Mouse (Mus musculus) adrenal gland, adult 18-20 months (tissue): ENCODE measurements around the gene Cyb561d2. TPM values are rescaled to one million over a fixed set of nuclear protein-coding genes. Genes with fewer than 3 reads are reported as not detected.
"Not testable (repeated sequence)": the region's sequence is repeated elsewhere in the genome, so short reads cannot be mapped to it uniquely, and the experiment has no call there.

Experiments
- DNase-seq, 2 experiments: peaks; one replicate each; pipeline ENCODE4 v3.0.0; 2021 to 2022; ENCODE audit warnings: low spot score in 2 of 2
- long read RNA-seq, 2 experiments: library from polyadenylated mRNA; stranded (forward); transcript quantifications; one replicate each; pipeline ENCODE4 v2.0.0; 2021
- total RNA-seq, 2 experiments: library from RNA; stranded (reverse); gene quantifications; 1 replicate in 1 of 2; 2 replicates in 1 of 2; pipeline ENCODE4 v1.2.3; 2021

Cyb561d2 gene
- total RNA-seq, result 10 to 100 TPM; 12.8 to 20.2 TPM
- long read RNA-seq, experiment 1, transcript Cyb561d2-205 (4 exons, 1,162 nt), result major isoform, 7 of 9 reads
- long read RNA-seq, experiment 1, partial matches to known transcripts, result 0 of 9 reads
- long read RNA-seq, experiment 1, other reads (novel, unspliced or antisense), result 0 of 9 reads
- long read RNA-seq, experiment 2, transcript Cyb561d2-201 (3 exons, 1,786 nt), result minor isoform, 7 of 48 reads
- long read RNA-seq, experiment 2, transcript Cyb561d2-205 (4 exons, 1,162 nt), result major isoform, 38 of 48 reads
- long read RNA-seq, experiment 2, partial matches to known transcripts, result 0 of 48 reads
- long read RNA-seq, experiment 2, other reads (novel, unspliced or antisense), result 1 of 48 reads

DNA sequence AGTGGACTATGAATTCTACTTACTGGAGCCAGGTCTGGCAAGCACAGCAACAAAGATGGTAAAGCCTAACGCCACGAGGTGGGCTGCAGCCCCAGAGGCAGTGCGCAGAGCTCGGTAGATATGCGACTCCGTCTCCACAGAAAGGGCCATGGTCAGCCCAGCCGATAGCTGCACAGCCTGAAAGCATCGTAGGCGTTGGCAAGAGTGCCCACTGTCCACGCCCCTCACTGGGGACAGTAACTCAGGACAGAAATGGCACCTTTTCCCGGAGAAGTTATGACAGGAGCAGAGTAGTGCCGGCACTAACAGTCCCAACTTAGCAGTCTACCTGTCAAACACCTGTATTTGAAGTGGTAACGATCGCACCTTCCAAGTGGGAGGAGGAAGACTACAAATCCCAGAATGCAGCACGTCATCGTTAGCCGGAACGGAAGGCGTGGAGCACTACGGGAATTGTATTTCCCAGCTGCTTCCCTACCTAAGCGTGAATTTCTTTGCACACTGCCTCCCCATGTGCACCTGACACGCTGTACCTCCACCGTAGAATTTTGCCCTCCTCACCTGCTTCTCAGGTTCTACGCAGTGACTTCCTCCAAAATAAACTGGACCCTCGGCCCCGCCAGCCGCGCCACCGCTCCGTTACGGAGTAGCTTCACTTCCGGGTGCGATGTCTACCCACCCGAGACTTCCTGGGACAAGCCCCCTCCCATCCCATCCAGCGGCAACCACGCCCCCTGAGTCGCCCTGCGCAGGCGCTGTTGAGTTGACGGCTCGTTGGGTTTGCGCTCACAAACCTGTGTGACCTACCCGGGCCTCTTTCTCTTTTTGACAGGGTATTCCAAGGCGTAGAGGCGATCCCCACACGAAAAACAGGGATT is at the start of gene Cyb561d2, which contains the start of gene Nprl2:
Gene Cyb561d2, minus strand, starts transcription at position 720 of the 878 bp plus-strand sequence.
Gene Nprl2, plus strand, starts transcription at position 753 of the 878 bp plus-strand sequence.
- peak; percentile 93 for DNase-seq

DNA sequence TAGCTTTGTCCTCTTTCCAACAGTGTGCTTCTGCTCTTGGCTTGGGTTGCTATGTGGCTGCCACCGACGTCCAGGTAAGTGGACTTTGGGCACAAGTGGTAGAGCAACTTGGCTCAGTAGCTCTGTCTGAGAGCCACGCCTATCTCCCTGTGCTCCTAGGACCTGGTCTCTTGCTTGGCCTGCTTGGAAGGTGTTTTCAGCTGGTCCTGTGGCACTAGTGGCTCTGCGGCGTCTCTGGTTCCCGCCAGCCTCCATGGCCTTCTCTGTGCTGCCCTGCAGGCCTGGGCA is 48.7 kb upstream of the Cyb561d2 start:
- no peak for DNase-seq

GRCm38 (mm10) chr9:107590058-107590772 is 48.2 kb upstream of the Cyb561d2 start:
- no peak for DNase-seq

GRCm38 (mm10) chr9:107587833-107588639 is 46.0 kb upstream of the Cyb561d2 start:
- no peak for DNase-seq

GRCm38 (mm10) chr9:107586974-107587832 is 45.2 kb upstream of the Cyb561d2 start, which contains the start of gene Ifrd2:
Gene Ifrd2, plus strand, starts transcription at chr9:107587642.
- peak; percentile 86 for DNase-seq

DNA sequence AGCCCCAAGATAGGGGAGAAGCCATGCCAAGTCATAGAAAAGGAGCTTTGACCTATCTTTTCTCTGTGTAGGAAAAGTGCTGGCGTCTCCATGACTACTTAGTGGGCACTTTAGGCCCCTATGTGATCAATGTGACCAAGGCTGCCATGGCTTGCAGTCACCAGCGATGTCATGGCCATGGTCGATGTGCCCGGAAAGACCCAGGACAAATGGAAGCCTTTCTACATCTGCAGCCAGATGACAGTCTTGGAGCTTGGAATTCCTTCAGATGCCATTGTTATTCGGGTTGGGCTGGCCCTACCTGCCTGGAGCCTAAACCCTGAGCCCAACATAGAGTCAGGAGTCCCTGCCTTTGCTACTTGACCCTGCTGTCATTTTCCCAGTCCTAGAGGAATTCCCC is 44.5 kb upstream of the Cyb561d2 start:
- DNase-seq, result no peak

DNA sequence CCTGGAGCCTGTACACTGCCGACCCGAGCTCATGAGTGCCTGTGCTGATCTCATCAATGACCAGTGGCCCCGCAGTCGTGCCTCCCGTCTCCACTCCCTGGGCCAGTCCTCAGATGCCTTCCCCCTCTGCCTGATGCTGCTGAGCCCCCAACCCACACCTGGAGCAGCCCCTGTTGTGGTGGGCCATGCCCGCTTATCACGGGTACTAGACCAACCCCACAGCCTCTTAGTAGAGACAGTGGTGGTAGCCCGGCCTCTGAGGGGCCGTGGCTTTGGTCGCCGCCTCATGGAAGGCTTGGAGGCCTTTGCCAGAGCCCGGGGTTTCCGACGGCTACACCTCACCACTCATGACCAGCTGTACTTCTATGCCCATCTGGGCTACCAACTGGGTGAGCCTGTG is 41.2 kb upstream of the Cyb561d2 start:
- DNase-seq, result no peak

DNA sequence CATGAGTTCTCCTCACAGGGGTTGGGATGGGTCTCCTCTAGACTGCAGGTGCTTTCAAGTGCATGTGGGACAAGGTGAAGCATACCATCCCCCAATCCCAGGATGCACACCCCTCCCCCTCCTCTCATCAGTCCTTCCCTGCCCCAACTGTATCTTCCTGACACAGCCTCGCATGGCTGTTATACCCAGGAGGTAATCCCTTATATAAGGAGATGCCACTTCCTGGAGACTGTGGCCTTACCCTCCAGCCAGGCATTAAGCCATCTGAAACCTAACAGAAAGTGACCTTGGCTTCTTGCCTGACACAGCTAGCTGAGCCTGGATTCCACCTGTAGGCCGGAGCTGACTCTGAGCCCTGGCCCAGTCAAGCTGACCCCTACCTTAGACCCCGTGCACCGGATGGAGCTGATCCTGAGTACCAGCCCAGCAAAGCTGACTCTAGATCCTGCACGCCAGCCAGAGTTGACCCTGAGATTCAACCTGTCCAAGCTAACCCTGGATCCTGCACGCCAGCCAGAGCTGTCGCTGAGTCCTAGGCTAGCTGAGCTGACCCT is 40.6 kb upstream of the Cyb561d2 start:
- DNase-seq, result no peak

GRCm38 (mm10) chr9:107581584-107581983 is 39.6 kb upstream of the Cyb561d2 start:
- DNase-seq, result no peak

DNA sequence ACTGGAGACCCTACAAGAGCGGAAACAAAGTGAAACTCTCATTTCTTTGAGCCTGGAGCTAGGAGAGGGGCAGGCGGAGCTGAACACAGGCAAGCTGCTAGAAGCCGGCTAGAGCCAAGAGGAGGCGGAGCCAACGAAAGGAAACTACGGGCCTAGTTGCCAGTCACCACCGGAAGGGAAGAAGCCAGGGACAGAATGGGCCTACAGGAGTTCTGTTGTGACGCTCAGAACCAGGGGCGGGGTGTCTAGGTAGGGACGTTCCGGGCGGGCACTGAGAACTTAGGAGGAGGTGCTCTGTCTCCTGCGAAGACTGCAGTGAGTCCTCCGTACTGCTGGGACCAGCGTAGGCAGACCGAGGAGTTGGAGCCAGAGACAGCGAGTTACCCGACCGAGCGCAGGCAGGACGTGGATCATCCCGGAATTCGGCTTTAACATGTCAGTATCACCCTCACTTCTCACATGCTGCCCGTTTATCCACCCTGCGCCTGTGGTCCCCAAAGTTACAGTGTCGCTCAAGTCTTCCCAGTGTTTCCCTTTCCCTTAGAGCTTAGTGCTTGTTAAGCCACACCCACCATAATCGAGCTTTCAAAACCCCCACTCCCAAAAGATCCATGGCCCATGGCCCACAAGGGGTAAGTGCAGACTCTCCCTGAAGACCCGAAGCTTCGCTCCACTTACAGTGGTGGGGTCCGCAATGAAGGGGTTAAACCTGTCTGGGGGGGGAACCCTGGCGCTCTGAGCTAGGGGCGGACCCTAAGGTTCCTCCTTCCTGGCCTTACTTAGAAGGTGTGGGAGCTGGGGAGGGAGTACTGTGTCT is 38.7 kb upstream of the Cyb561d2 start, which contains the start of gene Hyal3:
Gene Hyal3, plus strand, starts transcription at position 318 of the 817 bp plus-strand sequence.
- peak; percentile 76 to 80 for DNase-seq

- no peak for DNase-seq
Measured at GRCm38 (mm10) chr9:107579023-107579900, 37.3 kb upstream of the Cyb561d2 start.

GRCm38 (mm10) chr9:107578587-107578986 is 36.6 kb upstream of the Cyb561d2 start, which contains the start of gene Naa80:
Gene Naa80, plus strand, starts transcription at chr9:107578887.
- DNase-seq, result no peak

GRCm38 (mm10) chr9:107577871-107578270 is 35.9 kb upstream of the Cyb561d2 start:
- DNase-seq, result no peak

DNA sequence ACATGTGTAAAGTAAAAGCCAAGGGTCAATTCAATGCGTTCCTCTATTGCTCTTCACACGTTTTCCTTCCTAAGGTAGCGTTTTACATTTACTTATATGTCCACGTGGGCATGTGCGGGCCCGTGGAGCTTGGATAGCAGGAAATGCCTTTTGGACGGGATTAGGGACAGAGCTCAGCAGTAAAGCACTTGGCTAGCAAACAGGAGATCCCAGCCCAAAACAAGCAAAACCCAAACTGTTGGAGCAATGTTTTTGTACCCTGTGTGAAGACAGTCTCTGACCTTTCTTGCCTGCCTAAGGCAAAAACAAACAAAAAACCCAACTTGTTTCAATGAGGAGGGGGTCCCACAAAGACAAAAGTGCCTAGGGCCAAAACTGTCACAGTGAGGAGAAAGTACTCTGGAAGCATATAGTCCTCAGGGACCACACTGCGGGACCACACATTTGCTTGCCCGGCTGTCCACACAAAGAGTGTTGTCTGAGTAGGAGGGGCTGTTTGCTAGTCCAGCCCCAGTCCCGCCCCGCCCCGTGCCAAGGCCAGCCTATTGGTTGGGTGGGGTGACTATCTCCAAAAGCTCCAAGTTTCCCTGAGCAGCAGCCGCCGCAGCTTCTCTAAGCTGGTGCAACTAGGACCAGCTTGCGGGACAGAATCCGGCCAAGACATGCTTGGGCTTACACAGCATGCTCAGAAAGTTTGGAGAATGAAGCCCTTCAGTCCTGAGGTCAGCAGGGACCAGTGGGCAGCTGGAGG is 34.5 kb upstream of the Cyb561d2 start, which contains the start of gene Hyal1:
Gene Hyal1, plus strand, starts transcription at position 571 of the 751 bp plus-strand sequence.
- DNase-seq, result peak; percentile 62 to 70

DNA sequence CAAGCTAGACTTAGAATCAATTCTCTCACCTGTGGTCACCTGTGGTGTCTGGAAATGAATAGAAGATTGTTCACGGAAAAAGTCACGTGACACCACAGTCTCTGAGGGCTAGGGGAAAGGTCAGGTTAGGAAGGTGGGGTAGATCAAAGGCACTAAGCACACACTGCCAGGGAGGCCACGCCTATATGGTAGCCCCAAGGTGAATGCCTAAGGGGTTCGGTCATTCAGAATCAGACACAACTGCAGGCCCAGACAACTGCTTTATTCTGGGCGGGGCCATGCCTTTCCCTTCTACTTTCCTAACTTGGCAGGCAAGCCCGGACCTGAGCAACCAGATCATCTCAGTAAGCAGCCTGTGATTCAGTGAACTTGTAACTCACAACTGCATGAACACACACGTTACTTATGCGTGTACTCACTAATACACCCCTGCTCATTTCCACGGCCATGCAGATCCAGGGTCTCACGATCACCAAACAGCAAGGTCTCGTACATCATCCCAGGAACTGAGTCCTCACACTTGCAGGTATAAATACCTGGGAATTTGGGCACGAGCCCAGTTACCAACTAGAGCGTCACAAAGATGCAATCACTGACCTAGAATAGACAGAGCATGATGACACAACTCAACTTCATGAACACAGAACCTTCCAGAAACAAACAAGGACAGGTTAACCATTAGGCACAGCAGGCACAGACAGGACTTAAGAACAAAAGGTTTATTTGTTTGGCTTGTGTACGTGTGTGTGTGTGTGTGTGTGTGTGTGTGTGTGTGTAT is 33.8 kb upstream of the Cyb561d2 start:
- no peak for DNase-seq

DNA sequence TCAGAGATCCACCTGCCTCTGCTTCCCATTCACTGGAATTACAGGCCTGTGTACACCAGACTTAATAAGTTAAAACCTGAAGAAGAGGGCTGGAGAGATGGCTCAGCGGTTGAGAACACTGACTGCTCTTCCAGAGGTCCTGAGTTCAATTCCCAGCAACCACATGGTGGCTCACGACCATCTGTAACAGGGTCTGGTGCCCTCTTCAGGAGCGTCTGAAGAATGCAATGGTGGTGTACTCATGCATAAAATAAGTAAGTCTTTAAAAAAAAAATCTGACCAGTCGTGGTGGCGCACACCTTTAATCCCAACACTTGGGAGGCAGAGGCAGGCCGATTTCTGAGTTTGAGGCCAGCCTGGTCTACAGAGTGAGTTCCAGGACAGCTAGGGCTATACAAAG is 31.8 kb upstream of the Cyb561d2 start:
- not testable (repeated sequence) for DNase-seq
